Mouse (Mus musculus) liver, adult 2 months (tissue): Measurements from ENCODE around the gene Mettl14. TPM values are rescaled to one million over a fixed set of nuclear protein-coding genes. Genes with fewer than 3 reads are reported as not detected.

Experiments
- DNase-seq: peaks from one replicate; pipeline ENCODE4 v3.0.0-alpha.2; 2011; ENCODE audit warnings: low read depth, low spot score; ENCODE audit errors: extremely low read depth
- H3K27ac ChIP-seq: fragments of 200-500 bp; replicated peaks from 2 replicates; pipeline ENCODE4 v1.5.1; 2012; ENCODE audit warnings: low read depth, mild to moderate bottlenecking, control low read depth, inconsistent platforms, low read length; ENCODE audit not compliant: insufficient read depth
- H3K27me3 ChIP-seq: fragments of 200-500 bp; 2 replicates; pipeline ENCODE4 v1.6.1; 2012; ENCODE audit warnings: mild to moderate bottlenecking, moderate library complexity, low read length, inconsistent platforms; ENCODE audit not compliant: control insufficient read depth, insufficient read depth
- H3K36me3 ChIP-seq: fragments of 200-500 bp; 2 replicates; pipeline ENCODE4 v1.6.1; 2012; ENCODE audit warnings: low read length, inconsistent platforms; ENCODE audit not compliant: control insufficient read depth, insufficient read depth
- H3K4me1 ChIP-seq: fragments of 200-500 bp; 2 replicates; pipeline ENCODE4 v1.6.1; 2011; ENCODE audit warnings: low read length; ENCODE audit not compliant: control insufficient read depth, insufficient read depth
- H3K4me3 ChIP-seq: fragments of 200-500 bp; 2 replicates; pipeline ENCODE4 v1.5.1; 2011; ENCODE audit warnings: low read depth, mild to moderate bottlenecking, control low read depth, low read length, moderate library complexity; ENCODE audit not compliant: insufficient read depth
- H3K79me2 ChIP-seq: fragments of 200-500 bp; 2 replicates; pipeline ENCODE4 v1.6.1; 2012; ENCODE audit warnings: inconsistent platforms, mild to moderate bottlenecking, low read length, moderate library complexity; ENCODE audit not compliant: control insufficient read depth, insufficient read depth
- H3K9ac ChIP-seq: fragments of 200-500 bp; 2 replicates; pipeline ENCODE4 v1.6.1; 2012; ENCODE audit warnings: low read depth, mild to moderate bottlenecking, control low read depth, inconsistent platforms, low read length
- CTCF ChIP-seq: fragments of 200-500 bp; IDR thresholded peaks from 2 replicates; pipeline ENCODE4 v1.5.1; 2011; ENCODE audit warnings: low read depth, low read length, control low read depth
- POLR2A ChIP-seq: fragments of 200-500 bp; IDR thresholded peaks from 2 replicates; pipeline ENCODE4 v1.6.1; 2011; ENCODE audit warnings: low read length, control low read depth; ENCODE audit not compliant: insufficient read depth; ENCODE audit errors: extremely low read depth
- WGBS: fragments of 180-500 bp; shearing (Covaris S2); methylation state at CpG from one replicate; pipeline ENCODE4 v1.1.7; 2018; 5-methylcytosine and 5-hydroxymethylcytosine counted together
- polyA plus RNA-seq: library from polyadenylated mRNA; depleted of rRNA; stranded (reverse); fragments of >200 nt; gene quantifications from 2 replicates; pipeline ENCODE4 v1.2.3, GENCODE M21; 2012
- total RNA-seq: library from RNA; depleted of rRNA; stranded (reverse); fragments of >200 nt; gene quantifications from 2 replicates; pipeline ENCODE4 v1.2.3, GENCODE M21; 2014

The Mettl14 gene
- total and polyA plus RNA-seq, 2 experiments: 2.9 to 3.9 TPM

DNA sequence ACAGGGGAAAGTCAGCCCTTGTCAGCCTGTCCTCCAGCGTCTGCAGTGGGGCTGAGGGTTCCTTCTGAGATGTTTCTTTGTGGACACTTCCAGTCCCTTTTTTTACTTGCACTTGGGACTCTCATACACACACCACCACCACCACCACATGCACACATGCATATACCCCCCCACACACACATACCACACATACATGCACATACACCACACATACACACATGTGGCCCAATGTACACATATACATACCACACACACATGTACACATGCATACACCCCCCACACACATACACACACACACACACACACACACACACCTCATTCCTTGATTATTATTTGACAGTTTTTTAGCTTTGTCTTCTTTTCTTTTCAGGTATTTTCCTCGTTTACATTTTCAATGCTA lies 44.9 kb downstream of the Mettl14 start:
- H3K27ac ChIP-seq: no peak overlapping the region
- H3K4me1 ChIP-seq: no peaks in the 10 kb centered on the region
- H3K9ac ChIP-seq: no peak overlapping the region
- H3K36me3 ChIP-seq: peaks cover 60% of the 10 kb centered on the region
- DNase-seq: no peak
- no peaks in the 10 kb centered on the region; the same call in 1 of the 2 replicates for H3K79me2 ChIP-seq
- TF ChIP-seq CTCF (no peak), POLR2A (no peak)
- WGBS: 96% methylated on average over 2 of the region's 2 CpGs
- no peaks in the 10 kb centered on the region for H3K27me3 ChIP-seq
- no peak overlapping the region for H3K4me3 ChIP-seq

DNA sequence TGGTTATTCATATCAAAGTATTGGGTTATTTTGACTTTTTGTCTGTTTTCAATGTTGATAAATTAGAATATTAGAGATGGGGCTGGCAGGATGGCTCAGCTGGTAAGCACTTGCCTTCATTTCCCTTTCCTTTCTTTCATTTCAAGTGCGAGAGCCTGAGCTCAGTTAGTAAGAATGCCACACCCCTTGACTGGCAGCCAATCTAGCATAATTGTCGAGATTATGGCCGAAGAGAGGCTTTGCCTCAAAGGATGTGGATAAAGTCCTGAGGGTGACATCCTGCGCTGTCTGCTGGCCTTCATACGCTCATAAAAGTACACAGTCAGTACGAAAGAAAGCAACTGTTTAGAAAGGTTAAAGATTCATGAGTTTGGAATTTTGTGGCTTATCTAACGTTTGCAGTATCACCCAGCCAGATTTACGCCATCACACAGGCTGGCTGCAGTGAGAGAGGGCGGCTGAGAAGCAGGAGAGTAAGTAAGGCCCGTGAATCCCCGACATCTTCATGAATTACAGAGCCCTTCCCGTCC lies 47.2 kb downstream of the Mettl14 start:
- H3K4me3 ChIP-seq: no peak overlapping the region
- DNase-seq: no peak
- peaks cover 51% of the 10 kb centered on the region for H3K36me3 ChIP-seq
- 74% methylated on average over 12 of the region's 12 CpGs for WGBS
- no peak overlapping the region for H3K9ac ChIP-seq
- H3K4me1 ChIP-seq: no peaks in the 10 kb centered on the region
- TF ChIP-seq POLR2A (no peak), CTCF (no peak)
- H3K27ac ChIP-seq: no peak overlapping the region
- H3K79me2 ChIP-seq: no peaks in the 10 kb centered on the region; the same call in 1 of the 2 replicates
- H3K27me3 ChIP-seq: no peaks in the 10 kb centered on the region

DNA sequence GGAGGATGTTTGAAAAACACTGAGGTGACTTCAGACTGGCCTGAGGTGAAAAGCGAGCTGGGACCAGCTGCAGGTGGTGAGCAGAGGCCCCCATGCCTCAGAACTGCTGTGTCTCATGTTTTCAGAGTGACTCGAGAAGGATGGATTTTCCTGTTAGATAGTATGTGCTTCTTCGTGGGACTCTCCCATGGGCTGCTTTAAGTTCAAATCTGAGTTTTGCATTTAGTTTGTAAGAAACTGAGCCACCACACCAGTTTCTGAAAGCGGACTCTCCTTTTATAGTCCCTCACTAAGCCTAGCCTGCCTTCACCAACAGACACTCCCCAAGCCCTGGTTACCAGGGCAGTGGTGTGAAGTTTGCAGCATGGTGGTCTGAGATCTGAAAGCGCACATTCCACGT lies 48.1 kb downstream of the Mettl14 start:
- Histone ChIP-seq H3K9ac (no peak overlapping the region), H3K27ac (no peak overlapping the region), H3K4me1 (no peaks in the 10 kb centered on the region; the same call in 1 of the 2 replicates), H3K79me2 (no peaks in the 10 kb centered on the region; the same call in 1 of the 2 replicates), H3K27me3 (no peaks in the 10 kb centered on the region), H3K36me3 (peaks cover 45% of the 10 kb centered on the region), H3K4me3 (no peak overlapping the region)
- DNase-seq: no peak
- no peak for TF ChIP-seq CTCF
- TF ChIP-seq POLR2A: no peak
- 94% methylated on average over 6 of the region's 6 CpGs for WGBS

DNA sequence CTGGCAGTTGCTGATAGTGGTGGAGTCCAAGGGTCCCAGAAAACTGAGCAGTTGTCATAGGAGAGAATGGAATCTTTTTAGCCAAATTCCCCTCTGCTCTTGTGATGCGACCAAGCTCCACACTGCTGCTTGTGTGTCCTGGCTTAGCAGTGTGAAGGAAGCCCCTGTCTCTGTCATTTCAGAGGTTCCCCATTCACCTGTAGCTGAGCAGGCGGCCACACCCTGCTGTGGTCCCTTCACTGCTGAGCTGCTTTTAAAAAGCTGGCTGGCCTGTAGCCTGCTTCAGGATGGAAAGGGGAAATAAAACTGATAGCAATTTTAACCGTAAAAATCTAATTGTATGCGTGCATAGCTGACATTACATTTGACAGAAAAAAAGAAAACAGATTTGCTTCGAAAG lies 49.0 kb downstream of the Mettl14 start:
- peaks cover 41% of the 10 kb centered on the region for H3K36me3 ChIP-seq
- no peak overlapping the region for H3K9ac ChIP-seq
- peaks cover 2% of the 10 kb centered on the region for H3K4me1 ChIP-seq
- H3K4me3 ChIP-seq: no peak overlapping the region
- 93% methylated on average over 5 of the region's 5 CpGs for WGBS
- DNase-seq: no peak
- TF ChIP-seq CTCF (no peak), POLR2A (no peak)
- no peaks in the 10 kb centered on the region for H3K27me3 ChIP-seq
- no peaks in the 10 kb centered on the region; the same call in 1 of the 2 replicates for H3K79me2 ChIP-seq
- H3K27ac ChIP-seq: no peak overlapping the region

DNA sequence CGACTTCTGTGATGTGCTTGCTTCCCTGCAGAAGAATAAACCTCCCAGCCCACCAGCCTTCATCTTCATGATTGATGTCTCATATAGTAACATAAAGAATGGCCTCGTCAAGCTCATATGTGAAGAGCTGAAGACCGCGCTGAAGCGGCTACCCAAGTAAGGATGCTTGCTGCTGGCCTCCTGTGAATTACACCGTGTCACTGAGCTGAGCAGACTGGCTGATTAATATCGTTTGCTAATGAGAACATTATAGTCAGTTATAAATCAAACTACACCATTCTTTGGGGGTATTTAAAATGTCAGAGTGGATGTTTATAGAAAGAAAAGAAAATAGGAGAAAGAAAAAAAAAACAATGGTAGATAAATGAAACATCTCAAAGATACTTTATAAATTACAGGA lies 49.5 kb downstream of the Mettl14 start:
- no peak for DNase-seq
- Histone ChIP-seq H3K4me3 (no peak overlapping the region), H3K27me3 (no peaks in the 10 kb centered on the region)

DNA sequence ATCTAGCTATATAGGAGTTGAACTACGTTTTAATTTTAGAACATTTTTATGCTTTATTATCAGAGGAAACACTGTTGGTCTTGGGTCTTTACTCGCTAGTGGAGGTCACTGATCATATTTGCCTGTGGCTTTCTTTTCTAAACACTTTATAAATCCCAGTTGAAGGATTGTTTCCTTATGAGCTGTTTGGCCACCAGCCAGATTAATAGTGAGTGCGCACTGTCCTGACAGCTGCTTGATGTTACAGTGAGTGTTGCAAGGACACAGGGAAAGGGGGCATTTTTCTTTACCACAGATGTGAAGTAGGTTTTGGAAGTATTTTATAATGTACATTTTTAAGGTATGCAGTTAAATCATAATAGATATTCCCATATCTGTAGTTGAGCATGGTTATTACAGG lies 50.4 kb downstream of the Mettl14 start:
- peaks cover 2% of the 10 kb centered on the region for H3K4me1 ChIP-seq
- no peak overlapping the region for H3K4me3 ChIP-seq
- no peaks in the 10 kb centered on the region; the same call in 1 of the 2 replicates for H3K79me2 ChIP-seq
- WGBS: 61% methylated on average over 3 of the region's 3 CpGs
- TF ChIP-seq POLR2A (no peak), CTCF (no peak)
- DNase-seq: no peak
- H3K27ac ChIP-seq: no peak overlapping the region
- no peak overlapping the region for H3K9ac ChIP-seq
- H3K27me3 ChIP-seq: no peaks in the 10 kb centered on the region
- H3K36me3 ChIP-seq: peaks cover 46% of the 10 kb centered on the region

More for the DNA sequence above, 49.5 kb downstream of the Mettl14 start:
- Histone ChIP-seq H3K4me1 (peaks cover 2% of the 10 kb centered on the region), H3K9ac (no peak overlapping the region), H3K79me2 (no peaks in the 10 kb centered on the region; the same call in 1 of the 2 replicates), H3K36me3 (peaks cover 43% of the 10 kb centered on the region), H3K27ac (no peak overlapping the region)
- TF ChIP-seq POLR2A: no peak
- no peak for TF ChIP-seq CTCF
- 93% methylated on average over 7 of the region's 7 CpGs for WGBS
